Mouse (Mus musculus) heart, adult 18-20 months (tissue): Measurements from ENCODE around the gene Fads1. TPM values are rescaled to one million over a fixed set of nuclear protein-coding genes. Genes with fewer than 3 reads are reported as not detected.

Experiments used
- microRNA-seq, 2 experiments: library from miRNA; unstranded; fragments of <30 nt; microRNA quantifications; one replicate each; pipeline ENCODE4 v1.2.0; 2022
- total RNA-seq, 2 experiments: library from RNA; stranded (reverse); gene quantifications; 2 replicates each; pipeline ENCODE4 v1.2.3; 2021

Gene Fads1
- total RNA-seq, 2 experiments from 2014 or later, result 23.6 to 26.1 TPM

Small RNA genes within 50 kb of the gene (microRNA-seq; reads per million reads assigned to microRNA genes)
- 0 reads per million in 2 experiments for gene Mir6993

Other genes starting within 250 kb of the Fads1 start
- 1,000 to 10,000 TPM; 2,847 to 3,135 TPM for gene Fth1, start 202.3 kb upstream of the Fads1 start, total RNA-seq
- gene Best1, start 181.3 kb upstream of the Fads1 start, total RNA-seq, result under 1 TPM; 0.12 to 0.13 TPM
- gene Rab3il1, start 181.2 kb upstream of the Fads1 start, total RNA-seq, result 1 to 10 TPM; 6.6 to 6.8 TPM
- gene Fads3, start 141.3 kb upstream of the Fads1 start, total RNA-seq, result 10 to 100 TPM; 31.8 to 34.9 TPM
- gene Fads2, start 81.1 kb upstream of the Fads1 start, total RNA-seq, result 1 to 10 TPM; 5.2 to 5.5 TPM
- gene Tmem258, start 21.1 kb downstream of the Fads1 start, total RNA-seq, result 100 to 1,000 TPM; 138 to 161 TPM
- 1 to 10 TPM; 4.7 to 5.2 TPM for gene Fen1, start 21.3 kb downstream of the Fads1 start, total RNA-seq
- gene Myrf, start 57.9 kb downstream of the Fads1 start, total RNA-seq, result 1 to 10 TPM; 4.2 to 6.2 TPM
- gene Dagla, start 122.0 kb downstream of the Fads1 start, total RNA-seq, result 1 to 10 TPM; 3.3 TPM
- gene Syt7, start 206.2 kb downstream of the Fads1 start, total RNA-seq, result 10 to 100 TPM; 35.5 to 37.1 TPM